Mouse (Mus musculus) limb, embryonic 12.5 days (tissue): ENCODE measurements around the gene Smap2. TPM values are rescaled to one million over a fixed set of nuclear protein-coding genes. Genes with fewer than 3 reads are reported as not detected.

Source experiments
- ATAC-seq: fragments of 200-750 bp; cut with Nextera tagmentation; 2 replicates; pipeline ENCODE4 v1.8.0; 2017; ENCODE audit warnings: low read depth, moderate TSS enrichment; ENCODE audit not compliant: insufficient number of reproducible peaks, insufficient read depth, low FRiP score, low TSS enrichment
- H3K27ac ChIP-seq: fragments of 300-500 bp; sonication (generic); 2 replicates; pipeline ENCODE4 v1.5.1; 2016; ENCODE audit warnings: mild to moderate bottlenecking, moderate library complexity
- H3K27me3 ChIP-seq: fragments of 300-500 bp; sonication (generic); 2 replicates; pipeline ENCODE4 v1.6.1; 2016; ENCODE audit warnings: mild to moderate bottlenecking, moderate library complexity
- H3K36me3 ChIP-seq: fragments of 300-500 bp; sonication (generic); 2 replicates; pipeline ENCODE4 v1.6.1; 2016; ENCODE audit warnings: mild to moderate bottlenecking, moderate library complexity
- H3K4me1 ChIP-seq: fragments of 300-500 bp; sonication (generic); replicated peaks from 2 replicates; pipeline ENCODE4 v1.6.1; 2016
- H3K4me2 ChIP-seq: fragments of 300-500 bp; sonication (generic); 2 replicates; pipeline ENCODE4 v1.6.1; 2016; ENCODE audit warnings: mild to moderate bottlenecking, moderate library complexity
- H3K4me3 ChIP-seq: fragments of 300-500 bp; sonication (generic); replicated peaks from 2 replicates; pipeline ENCODE4 v1.5.1; 2016; ENCODE audit warnings: mild to moderate bottlenecking
- H3K9ac ChIP-seq: fragments of 300-500 bp; sonication (generic); replicated peaks from 2 replicates; pipeline ENCODE4 v1.6.1; 2016; ENCODE audit warnings: mild to moderate bottlenecking, moderate library complexity
- H3K9me3 ChIP-seq: fragments of 300-500 bp; sonication (generic); 2 replicates; pipeline ENCODE4 v1.6.1; 2016; ENCODE audit warnings: mild to moderate bottlenecking, moderate library complexity
- WGBS: fragments of 180-500 bp; shearing (Covaris S2); methylation state at CpG from one replicate; pipeline ENCODE4 v1.1.7; 2016; 5-methylcytosine and 5-hydroxymethylcytosine counted together
- polyA plus RNA-seq: library from polyadenylated mRNA; unstranded; fragments of >200 nt; fragmentation: Nextera tagmentation; extraction: Ambion mirVana; gene quantifications from 2 replicates; pipeline ENCODE4 v1.2.1, GENCODE M21; 2016

The Smap2 gene
- polyA plus RNA-seq, 1 experiment from 2014 or later = 16.9 TPM

DNA sequence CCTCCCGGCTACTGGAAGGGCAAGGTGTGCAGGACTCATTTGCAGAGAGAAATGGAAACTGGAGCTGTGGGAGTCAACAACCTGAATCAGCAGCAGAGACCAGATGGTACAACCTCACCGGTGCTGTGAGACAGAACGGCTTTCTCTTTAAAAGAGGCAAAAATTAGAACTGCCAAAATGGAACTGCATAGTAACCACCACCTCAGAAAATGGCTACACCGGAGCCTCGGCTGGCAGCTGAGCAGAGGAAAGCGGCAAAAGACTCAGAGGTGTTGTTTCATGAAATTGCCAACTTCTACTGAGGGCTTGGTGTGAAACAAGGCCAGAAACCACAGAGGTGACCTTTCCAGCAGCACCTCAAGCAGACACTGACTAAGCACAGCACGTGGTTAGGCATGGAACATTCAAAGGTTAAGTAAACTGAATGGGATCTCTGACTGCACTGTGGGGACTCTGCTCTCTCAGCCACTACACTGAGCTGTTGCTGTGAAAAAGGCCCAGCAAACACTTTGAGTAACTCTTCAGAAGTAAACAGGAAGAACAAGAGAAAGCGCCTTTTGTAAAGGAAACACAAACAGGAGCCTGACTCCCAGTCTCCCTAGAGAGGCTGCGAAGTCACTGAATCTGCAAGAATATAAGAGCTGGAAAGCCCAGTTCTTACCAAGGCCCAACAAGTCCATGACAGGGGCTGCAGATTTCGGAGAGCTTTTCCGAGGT is 42.2 kb downstream of the Smap2 start:
- WGBS = 88% methylated on average over 11 of the region's 11 CpGs
- H3K36me3 ChIP-seq = peaks cover 51% of the 10 kb centered on the region
- ATAC-seq = no peak
- no peak overlapping the region for H3K4me2 ChIP-seq
- H3K27ac ChIP-seq = no peak overlapping the region
- H3K9me3 ChIP-seq = no peaks in the 10 kb centered on the region
- no peak overlapping the region for H3K4me3 ChIP-seq
- H3K9ac ChIP-seq = no peak overlapping the region
- no peaks in the 10 kb centered on the region for H3K4me1 ChIP-seq
- H3K27me3 ChIP-seq = no peaks in the 10 kb centered on the region

DNA sequence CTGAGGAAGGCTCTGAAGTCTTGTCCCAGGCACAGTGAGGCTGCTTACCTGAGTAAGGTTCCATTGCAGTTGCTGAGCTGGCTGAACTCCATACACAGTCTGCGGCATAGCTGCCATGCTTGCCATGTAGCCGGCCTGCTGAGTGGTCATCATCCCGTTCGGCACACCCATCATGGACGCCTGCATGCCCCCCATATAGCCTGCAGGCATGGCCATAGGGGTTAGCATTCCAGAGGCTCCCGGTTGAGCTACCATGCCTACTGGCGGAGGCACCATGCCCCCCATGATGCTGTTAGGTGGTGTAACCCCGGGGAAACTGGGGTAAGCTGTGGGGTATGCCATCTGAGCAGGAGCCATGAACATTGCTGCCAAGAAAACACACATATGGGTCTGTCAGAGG is 45.2 kb downstream of the Smap2 start:
- Histone ChIP-seq H3K27ac (no peak overlapping the region), H3K4me1 (no peaks in the 10 kb centered on the region), H3K27me3 (no peaks in the 10 kb centered on the region), H3K36me3 (peaks cover 62% of the 10 kb centered on the region), H3K4me2 (no peak overlapping the region), H3K9me3 (no peaks in the 10 kb centered on the region), H3K4me3 (no peak overlapping the region), H3K9ac (no peak overlapping the region)
- WGBS = 90% methylated on average over 8 of the region's 8 CpGs
- no peak for ATAC-seq

DNA sequence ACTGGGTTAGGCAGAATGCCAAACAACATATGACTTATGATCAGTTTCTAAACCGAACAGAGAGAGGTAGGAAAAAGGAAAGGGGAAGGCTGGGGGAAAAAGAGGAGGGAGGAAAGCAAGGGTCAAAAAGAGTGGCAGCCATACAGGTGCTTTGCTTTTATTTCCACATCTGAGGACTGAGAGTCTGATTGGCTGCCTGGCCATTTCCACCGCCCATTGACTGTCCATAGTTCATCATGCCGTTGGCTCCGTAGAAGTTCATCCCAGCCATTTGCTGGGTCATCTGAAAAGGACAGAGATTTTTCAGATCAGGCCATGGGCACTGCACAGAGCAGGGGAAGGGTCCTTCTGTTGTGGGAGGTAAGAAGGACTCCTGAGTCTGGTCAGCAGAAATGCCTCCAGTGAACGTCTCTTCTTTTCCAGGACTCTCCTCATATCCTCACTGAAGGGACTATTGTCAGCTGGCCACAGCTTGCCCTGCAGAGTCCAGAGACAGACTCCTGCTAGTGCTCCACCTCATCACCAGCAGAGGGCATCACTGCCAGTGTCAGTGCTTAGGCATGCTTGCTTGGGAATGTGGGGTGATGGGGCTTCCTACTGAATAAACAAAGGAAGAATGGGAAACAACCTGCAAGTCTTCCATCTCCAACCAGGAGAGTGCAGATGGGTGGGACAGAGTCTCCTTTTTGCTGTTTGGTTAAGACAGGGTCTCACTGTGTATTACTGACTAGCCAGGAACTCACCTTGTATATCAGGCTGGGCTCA is 47.5 kb downstream of the Smap2 start:
- Histone ChIP-seq H3K4me3 (no peak overlapping the region), H3K4me1 (no peaks in the 10 kb centered on the region), H3K27ac (no peak overlapping the region), H3K36me3 (peaks cover 50% of the 10 kb centered on the region), H3K4me2 (no peak overlapping the region), H3K9me3 (no peaks in the 10 kb centered on the region), H3K9ac (no peak overlapping the region), H3K27me3 (no peaks in the 10 kb centered on the region)
- 87% methylated on average over 5 of the region's 5 CpGs for WGBS
- ATAC-seq = no peak

DNA sequence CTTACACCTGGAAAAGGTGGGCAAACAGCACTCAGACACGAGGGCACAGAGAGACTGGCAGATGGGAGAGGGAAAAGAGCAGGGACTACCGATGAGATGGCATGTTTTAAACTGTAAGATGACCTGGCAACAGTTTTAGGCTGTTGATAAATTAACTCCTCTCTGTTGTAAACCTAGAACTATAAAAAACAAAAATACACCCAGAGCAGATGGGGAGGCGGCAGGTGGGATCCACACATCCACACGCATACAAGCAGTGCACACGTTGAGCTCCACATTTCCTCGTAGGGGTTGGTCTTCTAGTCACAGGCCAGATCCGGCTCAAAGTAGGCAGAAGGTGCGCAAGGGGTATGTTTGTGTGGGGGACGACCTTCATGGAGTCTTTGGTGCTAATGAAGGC is 48.6 kb downstream of the Smap2 start:
- Histone ChIP-seq H3K9me3 (no peaks in the 10 kb centered on the region), H3K36me3 (peaks cover 39% of the 10 kb centered on the region), H3K4me2 (no peak overlapping the region), H3K4me3 (no peak overlapping the region), H3K27me3 (no peaks in the 10 kb centered on the region), H3K4me1 (no peaks in the 10 kb centered on the region), H3K27ac (no peak overlapping the region), H3K9ac (no peak overlapping the region)
- no peak for ATAC-seq
- WGBS = 88% methylated on average over 9 of the region's 9 CpGs

DNA sequence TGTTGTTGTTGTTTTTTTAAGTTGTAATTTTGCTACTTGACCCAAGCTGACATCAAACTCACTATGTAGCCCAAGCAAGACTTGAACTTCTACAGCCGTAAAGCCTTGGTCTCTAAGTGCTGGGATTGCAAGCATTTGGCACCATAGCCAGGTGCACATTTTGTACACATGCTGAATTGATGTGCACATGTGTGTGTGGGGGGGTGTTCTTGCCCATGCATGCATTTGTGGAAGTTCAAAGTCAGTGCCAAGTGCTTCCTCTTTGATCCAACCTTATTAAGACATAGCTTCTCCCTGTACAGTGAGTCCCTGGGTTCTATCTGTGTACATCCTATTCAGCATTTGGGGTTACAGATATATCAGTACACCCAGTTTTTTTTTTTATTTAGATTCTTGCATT is 61.5 kb downstream of the Smap2 start:
- WGBS = 90% methylated on average over 1 of the region's 1 CpGs

DNA sequence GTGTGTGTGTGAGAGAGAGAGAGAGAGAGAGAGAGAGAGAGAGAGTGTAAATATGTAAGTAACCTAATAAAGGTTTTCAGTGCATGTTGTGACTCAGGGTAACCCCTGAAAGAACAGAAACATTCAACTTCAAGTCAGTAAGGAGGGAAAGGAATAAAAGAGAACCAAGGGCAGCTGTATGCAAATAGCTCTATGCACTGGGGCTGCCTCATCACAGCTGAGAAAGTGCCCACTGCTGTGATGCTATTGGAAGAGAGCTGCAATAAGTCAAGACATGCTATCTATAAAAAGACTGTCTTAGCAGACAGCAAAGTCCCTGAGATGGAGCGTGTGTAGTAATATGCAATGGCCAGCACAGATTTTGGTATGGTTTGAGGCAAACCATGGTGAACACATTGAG is 63.4 kb downstream of the Smap2 start:
- no peaks in the 10 kb centered on the region for H3K36me3 ChIP-seq
- no peak overlapping the region for H3K27ac ChIP-seq
- H3K9me3 ChIP-seq = no peaks in the 10 kb centered on the region
- no peak for ATAC-seq
- H3K4me3 ChIP-seq = no peak overlapping the region
- H3K4me2 ChIP-seq = no peak overlapping the region
- H3K9ac ChIP-seq = no peak overlapping the region
- peaks cover 12% of the 10 kb centered on the region for H3K4me1 ChIP-seq
- 83% methylated on average over 1 of the region's 1 CpGs for WGBS
- H3K27me3 ChIP-seq = no peaks in the 10 kb centered on the region

More for the DNA sequence above, 61.5 kb downstream of the Smap2 start:
- no peaks in the 10 kb centered on the region for H3K27me3 ChIP-seq
- no peak overlapping the region for H3K27ac ChIP-seq
- H3K4me3 ChIP-seq = no peak overlapping the region
- ATAC-seq = no peak
- no peaks in the 10 kb centered on the region for H3K36me3 ChIP-seq
- H3K4me1 ChIP-seq = peaks cover 7% of the 10 kb centered on the region
- H3K4me2 ChIP-seq = no peak overlapping the region
- H3K9me3 ChIP-seq = no peaks in the 10 kb centered on the region
- H3K9ac ChIP-seq = no peak overlapping the region

DNA sequence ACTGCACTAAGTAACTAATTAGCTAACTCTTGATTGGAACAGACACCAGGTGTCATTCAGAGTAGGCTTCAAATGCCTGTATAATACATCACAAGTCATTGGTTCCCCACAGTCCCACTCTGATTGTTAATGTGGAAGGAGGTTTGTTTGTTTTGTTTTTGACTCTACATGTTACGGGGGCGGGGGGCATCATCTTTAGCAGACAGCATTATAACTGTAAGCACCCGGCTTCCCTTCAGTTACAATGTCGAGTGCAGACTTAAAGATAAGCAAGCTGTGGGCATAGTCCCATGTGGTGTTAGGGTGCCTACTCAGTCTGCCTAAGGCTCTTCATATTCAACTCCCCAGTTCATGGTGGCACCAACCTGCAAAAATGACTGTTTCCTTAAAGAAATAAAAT is 64.0 kb downstream of the Smap2 start:
- Histone ChIP-seq H3K27me3 (no peaks in the 10 kb centered on the region), H3K27ac (no peak overlapping the region), H3K4me2 (no peak overlapping the region), H3K4me1 (peaks cover 12% of the 10 kb centered on the region), H3K36me3 (0 out of 2 replicates have a peak, but pooled peaks cover 4% of the 10 kb centered on the region), H3K4me3 (no peak overlapping the region), H3K9me3 (no peaks in the 10 kb centered on the region), H3K9ac (no peak overlapping the region)
- ATAC-seq = no peak
- WGBS = 75% methylated on average over 4 of the region's 4 CpGs

DNA sequence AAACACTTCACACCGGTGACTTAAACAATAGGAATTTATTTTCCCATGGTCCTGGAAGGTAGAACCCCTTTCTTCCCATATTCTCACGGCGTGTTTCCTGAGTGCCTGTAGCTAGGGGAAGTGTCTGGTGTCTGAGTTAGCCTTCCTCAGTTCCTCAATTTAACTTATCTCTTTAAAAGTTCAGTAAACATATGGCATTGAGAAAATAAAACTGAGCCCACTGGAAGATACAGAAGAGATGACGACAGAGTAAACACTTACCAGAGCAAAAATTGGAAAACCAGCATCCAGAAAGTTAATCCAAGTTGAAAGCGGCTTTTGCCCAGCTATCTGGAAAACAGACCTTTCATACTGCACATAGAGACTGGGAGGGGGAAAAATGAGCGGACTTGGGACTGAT is 64.9 kb downstream of the Smap2 start:
- Histone ChIP-seq H3K4me3 (peak overlapping the region; percentile 83), H3K27ac (peak overlapping the region; percentile 89), H3K9ac (no peak overlapping the region; the same call in 1 of the 2 replicates), H3K9me3 (no peaks in the 10 kb centered on the region), H3K4me2 (peak overlapping the region; percentile 77), H3K27me3 (no peaks in the 10 kb centered on the region), H3K36me3 (peaks cover 8% of the 10 kb centered on the region), H3K4me1 (peaks cover 12% of the 10 kb centered on the region)
- WGBS = 56% methylated on average over 6 of the region's 6 CpGs
- no peak for ATAC-seq

DNA sequence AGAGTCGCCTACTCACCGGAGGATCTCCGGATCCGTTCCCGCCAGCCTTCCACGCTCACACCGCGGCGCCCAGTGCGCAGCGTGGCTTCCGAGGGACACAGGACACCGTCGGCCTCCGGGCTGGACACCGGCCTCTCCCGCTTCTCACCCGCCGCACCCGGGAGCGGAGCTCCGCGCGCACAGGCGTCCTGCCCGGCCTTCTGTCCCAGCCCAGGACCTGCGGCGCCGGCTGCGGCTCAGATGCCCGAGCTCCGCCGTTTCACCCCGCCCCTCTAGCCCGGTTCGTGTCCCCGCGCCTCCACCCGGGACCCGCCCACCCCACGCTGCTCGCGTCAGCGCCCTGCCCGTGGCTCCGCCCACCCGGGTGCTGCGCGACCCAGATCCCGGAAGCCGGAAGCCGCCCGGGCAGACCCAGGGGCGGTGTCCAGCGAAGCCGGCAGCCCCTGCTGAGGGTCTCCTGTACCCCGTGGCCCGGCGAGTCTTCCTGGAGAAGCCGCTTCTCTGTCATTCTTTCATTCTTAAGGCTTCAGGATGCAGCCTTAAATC is 65.5 kb downstream of the Smap2 start, which contains the start of gene Zfp69:
TSS of gene Zfp69 (minus strand) at position 272 of the 546 bp plus-strand sequence.
- no peaks in the 10 kb centered on the region for H3K9me3 ChIP-seq
- peak within 1 kb of the TSS; percentile 88 for H3K9ac ChIP-seq
- peak; percentile 95 for ATAC-seq
- H3K4me2 ChIP-seq = peak within 1 kb of the TSS; percentile 77
- peak within 1 kb of the TSS; percentile 83 for H3K4me3 ChIP-seq
- H3K4me1 ChIP-seq = peaks cover 12% of the 10 kb centered on the region
- peaks cover 15% of the 10 kb centered on the region for H3K36me3 ChIP-seq
- no peaks in the 10 kb centered on the region for H3K27me3 ChIP-seq
- H3K27ac ChIP-seq = peak within 1 kb of the TSS; percentile 89
- under 1% methylated on average over 51 of the region's 60 CpGs for WGBS

DNA sequence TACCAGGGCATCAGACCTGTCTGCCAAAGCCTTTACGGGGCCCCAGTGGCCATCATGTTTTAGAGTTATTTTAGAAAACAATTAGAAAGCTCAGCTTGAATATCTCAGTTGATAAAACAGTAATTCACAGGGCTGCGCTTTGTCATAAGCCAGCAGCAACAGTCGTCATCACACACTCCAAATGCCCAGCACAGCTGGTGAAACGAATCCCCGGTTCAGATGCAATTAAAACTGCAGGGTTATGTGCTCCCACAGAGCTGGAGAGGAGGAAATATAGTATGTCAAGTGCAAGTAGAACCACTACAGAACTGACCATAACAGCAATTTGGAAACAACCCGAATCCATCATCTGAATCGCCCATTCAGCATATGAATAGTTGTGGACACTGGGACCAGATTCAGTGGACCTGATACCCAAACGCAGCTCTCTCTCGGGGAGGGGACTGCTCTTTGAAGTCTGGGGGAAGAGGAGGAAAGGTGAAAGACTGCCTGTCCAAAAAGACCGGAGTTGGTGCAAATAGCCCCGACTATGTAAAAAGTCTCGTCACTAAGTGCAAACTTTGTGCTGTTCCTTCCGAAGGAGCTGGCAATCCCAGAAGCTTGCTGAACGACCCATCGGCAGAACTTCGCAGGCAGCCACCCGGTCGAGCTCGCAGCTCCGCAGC is 66.2 kb downstream of the Smap2 start:
- Histone ChIP-seq H3K4me1 (peaks cover 12% of the 10 kb centered on the region), H3K36me3 (peaks cover 19% of the 10 kb centered on the region), H3K27me3 (no peaks in the 10 kb centered on the region), H3K9ac (peak overlapping the region; percentile 88), H3K9me3 (no peaks in the 10 kb centered on the region), H3K4me2 (peak overlapping the region; percentile 77), H3K4me3 (peak overlapping the region; percentile 83), H3K27ac (peak overlapping the region; percentile 89)
- 7% methylated on average over 20 of the region's 20 CpGs for WGBS
- peak; percentile 32; the same call in 1 of the 2 replicates for ATAC-seq

DNA sequence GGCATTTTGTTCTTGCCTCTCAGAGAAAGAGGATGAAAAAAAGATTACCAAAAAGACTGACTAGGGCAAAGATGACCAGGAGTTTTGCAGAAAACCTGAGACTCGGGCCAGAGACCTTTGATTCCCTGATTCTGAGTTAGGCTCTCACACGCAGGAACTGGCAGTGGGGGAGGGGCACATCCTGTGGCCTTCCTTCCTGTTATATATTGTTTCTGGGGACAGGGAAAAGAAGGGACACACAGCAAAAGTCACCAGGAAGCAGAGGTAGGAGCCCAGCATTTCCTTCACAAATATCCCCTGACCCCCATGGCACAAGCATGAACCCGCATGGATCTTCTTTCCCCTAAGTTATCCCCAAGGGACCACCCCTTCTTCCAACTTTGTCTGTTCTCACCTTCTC is 68.1 kb downstream of the Smap2 start:
- no peak overlapping the region for H3K4me2 ChIP-seq
- WGBS = 53% methylated on average over 3 of the region's 3 CpGs
- no peak overlapping the region for H3K27ac ChIP-seq
- no peak for ATAC-seq
- no peaks in the 10 kb centered on the region for H3K27me3 ChIP-seq
- 0 out of 2 replicates have a peak overlapping the region, but pooled peaks have one; percentile 4 for H3K4me3 ChIP-seq
- no peaks in the 10 kb centered on the region for H3K9me3 ChIP-seq
- peaks cover 35% of the 10 kb centered on the region for H3K36me3 ChIP-seq
- H3K9ac ChIP-seq = no peak overlapping the region
- peaks cover 12% of the 10 kb centered on the region for H3K4me1 ChIP-seq
